Comparison of ENCODE assay signal across 7 mouse cellular contexts in the genomic region with DNA sequence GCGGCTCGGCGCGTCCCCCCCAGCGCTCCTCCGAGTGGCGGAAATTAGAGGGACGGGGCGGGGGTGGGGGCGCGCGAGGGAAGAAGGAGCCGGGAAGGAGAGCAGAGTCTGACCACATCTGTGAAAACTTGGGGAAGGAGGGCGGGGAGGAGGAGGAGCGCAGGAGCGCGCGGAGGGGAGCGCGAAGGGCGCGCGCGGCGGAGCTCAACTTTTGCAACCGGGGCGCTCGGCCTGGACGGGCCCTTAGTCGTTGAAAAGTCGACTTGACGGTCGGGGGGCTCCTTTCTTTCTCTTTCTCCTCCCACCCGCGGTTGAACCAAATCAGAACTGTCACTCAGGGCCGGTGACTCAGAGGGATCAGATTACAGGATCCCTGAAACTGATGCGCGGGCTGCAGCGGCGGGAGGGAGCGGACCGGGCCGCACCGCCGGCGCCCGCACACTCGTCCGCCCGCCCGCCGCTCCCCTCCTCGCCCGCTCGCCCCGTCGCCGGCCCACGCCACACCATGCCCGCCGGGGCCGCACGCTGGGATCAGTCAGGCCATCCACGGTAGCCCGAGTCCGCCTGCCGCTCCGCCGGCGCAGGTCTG. TPM values are rescaled to one million over a fixed set of nuclear protein-coding genes. Genes with fewer than 3 reads are reported as not detected.
DNase-seq lines count a peak whose midpoint lies in the region; ATAC-seq lines count a peak whose summit lies in the region.

No protein-coding gene starts in this region.

- ATAC-seq in hindbrain, embryonic 12.5 days (ENCODE audit: low FRiP score) = peak; percentile 77
- peak; percentile 61 for ATAC-seq in liver, embryonic 11.5 days (replicated peaks; ENCODE audit: low FRiP score)

- H3K4me3 ChIP-seq in hindbrain, embryonic 12.5 days = peak overlapping the region; percentile 58
- peak overlapping the region; percentile 62 for H3K4me3 ChIP-seq in liver, embryonic 11.5 days (ENCODE audit: low read depth, low read length)

- peak overlapping the region; percentile 75 for H3K9ac ChIP-seq in hindbrain, embryonic 12.5 days
- peak overlapping the region; percentile 67 for H3K9ac ChIP-seq in liver, embryonic 11.5 days (ENCODE audit: low read depth, low read length)

- no peaks in the 10 kb centered on the region for H3K9me3 ChIP-seq in hindbrain, embryonic 12.5 days (replicated peaks)
- no peaks in the 10 kb centered on the region for H3K9me3 ChIP-seq in liver, embryonic 11.5 days (ENCODE audit: control insufficient read depth, low read length)

- H3K27ac ChIP-seq in hindbrain, embryonic 12.5 days = peak overlapping the region; percentile 96
- H3K27ac ChIP-seq in liver, embryonic 11.5 days (ENCODE audit: low read depth, low read length) = peak overlapping the region; percentile 81

- DNase-seq in NIH3T3 (ENCODE audit: low read depth) = peak; percentile 88
- DNase-seq in adrenal gland, postnatal 10 days = peak; percentile 69
- peak; percentile 87 for DNase-seq in forelimb bud, embryonic 11.5 days (ENCODE audit: low read depth, low spot score)
- DNase-seq in liver, embryonic 11.5 days (ENCODE audit: low spot score) = peak; percentile 63
- DNase-seq in neural tube, embryonic 10.5 days (ENCODE audit: extremely low spot score, low spot score) = peak; percentile 85
- peak; percentile 66 to 73 for DNase-seq in urinary bladder, postnatal 4 days (ENCODE audit: low spot score in 2 of 2)

- under 1% methylated on average over 60 of the region's 70 CpGs for WGBS in hindbrain, embryonic 12.5 days
- under 1% methylated on average over 51 of the region's 70 CpGs for WGBS in liver, embryonic 11.5 days

- H3K4me2 ChIP-seq in hindbrain, embryonic 12.5 days (replicated peaks) = peak overlapping the region; percentile 90
- H3K4me2 ChIP-seq in liver, embryonic 11.5 days = peak overlapping the region; percentile 72

- peaks cover 37% of the 10 kb centered on the region for H3K4me1 ChIP-seq in hindbrain, embryonic 12.5 days
- H3K4me1 ChIP-seq in liver, embryonic 11.5 days (replicated peaks; ENCODE audit: control insufficient read depth, insufficient read depth, low read length) = no peaks in the 10 kb centered on the region

- peaks cover 15% of the 10 kb centered on the region for H3K27me3 ChIP-seq in hindbrain, embryonic 12.5 days
- peaks cover 42% of the 10 kb centered on the region for H3K27me3 ChIP-seq in liver, embryonic 11.5 days (replicated peaks; ENCODE audit: control insufficient read depth, insufficient read depth, low read length)

- H3K36me3 ChIP-seq in hindbrain, embryonic 12.5 days = no peaks in the 10 kb centered on the region
- no peaks in the 10 kb centered on the region for H3K36me3 ChIP-seq in liver, embryonic 11.5 days (ENCODE audit: control insufficient read depth, insufficient read depth, low read length)

RNA-seq across cellular contexts. Expression of a gene that starts 0.6 kb away (rescaled TPM):
- 10 to 100 TPM in 1 of 2 experiments, 1 to 10 TPM in 1; 7.4 to 10.2 TPM for total RNA-seq in adrenal gland, postnatal 10 days (2021)
- polyA plus RNA-seq in hindbrain, embryonic 12.5 days (2016; fragmentation: Nextera tagmentation; extraction: Ambion mirVana) = 25.8 and 26.9 TPM in 2 replicates
- polyA plus RNA-seq in liver, embryonic 11.5 days (2014; fragmentation: Nextera tagmentation; extraction: Ambion mirVana) = 6.4 and 6.7 TPM in 2 replicates

Comparison
In these comparisons a context has a peak if more than half of its experiments do, and no peak if none do; other contexts are left out.
1. Peak in every context shown above with its lines: DNase-seq, ATAC-seq, H3K4me3 ChIP-seq and H3K27ac ChIP-seq.